Mouse (Mus musculus): ENCODE measurements at regions not wholly inside any gene's neighbourhood (a gene's known extent, or its start where the extent isn't known, plus 50 kb on each side); places are given as distances from the start of the nearest gene placed in this dataset.

DNA sequence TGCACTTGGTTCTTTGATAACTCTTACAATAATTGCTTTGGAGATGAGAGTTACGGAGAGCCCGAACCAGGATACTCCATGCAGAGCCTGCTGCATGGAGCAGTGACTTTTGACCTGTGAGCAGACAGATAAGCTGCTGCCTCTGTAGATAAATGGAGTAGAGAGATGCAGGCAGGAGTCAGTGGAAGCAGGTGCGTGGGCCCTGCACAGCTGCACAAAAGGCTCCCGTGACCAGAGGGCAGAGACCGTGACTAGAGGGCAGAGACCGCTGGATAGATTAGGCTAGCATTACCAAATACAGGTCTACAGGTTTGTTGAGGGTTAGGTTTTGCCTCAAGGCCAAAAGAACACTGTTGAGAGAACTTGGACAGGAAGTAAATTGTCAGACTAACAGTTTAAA, 76.9 kb upstream of the Plekha5 start:
- no peak overlapping the region for H3K27ac ChIP-seq (ENCODE audit: insufficient read depth, low read depth, low read length)
- H3K4me1 ChIP-seq (ENCODE audit: control insufficient read depth, insufficient read depth, low read length): no peaks in the 10 kb centered on the region
- H3K4me3 ChIP-seq (ENCODE audit: insufficient read depth, low read length): no peak overlapping the region
- TF ChIP-seq POLR2A (IDR thresholded peaks at IDR 0.05; ENCODE audit: borderline replicate concordance, low read depth, low read length) (no peak), CTCF (IDR thresholded peaks at IDR 0.05; ENCODE audit: low read depth, low read length) (no peak)

DNA sequence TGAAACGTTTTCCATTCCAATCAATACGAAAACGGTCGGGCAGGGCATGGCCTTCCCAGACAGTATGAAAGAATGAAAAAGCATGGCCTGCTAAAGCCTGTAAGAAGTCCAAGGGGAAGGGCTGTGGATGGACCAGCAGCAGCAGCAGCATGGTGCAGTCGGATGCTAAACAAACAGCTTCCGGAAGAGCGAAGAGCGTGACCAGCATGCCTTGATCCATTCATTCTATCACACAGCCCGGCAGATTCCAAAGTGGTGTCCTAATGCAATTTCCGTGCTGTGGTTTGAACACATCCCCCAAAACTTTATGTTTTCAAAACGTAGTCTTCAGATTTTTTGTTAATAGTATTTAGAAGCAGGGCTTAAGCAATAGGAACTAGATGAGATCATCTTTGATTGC, 80.2 kb upstream of the Plekha5 start:
- Histone ChIP-seq H3K27ac (ENCODE audit: insufficient read depth, low read depth, low read length) (no peak overlapping the region), H3K4me3 (ENCODE audit: insufficient read depth, low read length) (no peak overlapping the region), H3K4me1 (ENCODE audit: control insufficient read depth, insufficient read depth, low read length) (no peaks in the 10 kb centered on the region)
- TF ChIP-seq CTCF (IDR thresholded peaks at IDR 0.05; ENCODE audit: low read depth, low read length) (no peak), POLR2A (IDR thresholded peaks at IDR 0.05; ENCODE audit: borderline replicate concordance, low read depth, low read length) (no peak)

DNA sequence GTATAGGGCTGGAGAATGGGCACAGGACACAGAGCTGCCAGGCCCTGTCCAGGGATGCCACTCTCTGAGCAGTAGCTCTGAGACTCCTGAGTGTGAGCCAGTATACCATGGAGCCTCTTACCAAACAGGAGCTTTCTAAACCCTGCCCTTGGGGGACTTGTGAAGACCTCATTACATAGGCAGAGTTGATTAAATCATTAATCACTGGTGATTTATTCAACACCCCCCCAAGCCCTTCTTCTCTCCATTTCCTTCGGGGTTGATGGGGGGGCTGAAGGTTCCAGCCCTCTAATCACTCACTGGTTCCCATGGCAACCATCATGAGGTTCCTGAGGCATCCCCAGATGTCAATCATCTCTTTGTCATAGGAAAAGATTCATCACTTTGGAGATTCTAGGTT, 81.0 kb upstream of the Plekha5 start:
- Histone ChIP-seq H3K27ac (ENCODE audit: insufficient read depth, low read depth, low read length) (no peak overlapping the region), H3K4me3 (ENCODE audit: insufficient read depth, low read length) (no peak overlapping the region), H3K4me1 (ENCODE audit: control insufficient read depth, insufficient read depth, low read length) (no peaks in the 10 kb centered on the region)
- TF ChIP-seq POLR2A (IDR thresholded peaks at IDR 0.05; ENCODE audit: borderline replicate concordance, low read depth, low read length) (no peak), CTCF (IDR thresholded peaks at IDR 0.05; ENCODE audit: low read depth, low read length) (no peak)

DNA sequence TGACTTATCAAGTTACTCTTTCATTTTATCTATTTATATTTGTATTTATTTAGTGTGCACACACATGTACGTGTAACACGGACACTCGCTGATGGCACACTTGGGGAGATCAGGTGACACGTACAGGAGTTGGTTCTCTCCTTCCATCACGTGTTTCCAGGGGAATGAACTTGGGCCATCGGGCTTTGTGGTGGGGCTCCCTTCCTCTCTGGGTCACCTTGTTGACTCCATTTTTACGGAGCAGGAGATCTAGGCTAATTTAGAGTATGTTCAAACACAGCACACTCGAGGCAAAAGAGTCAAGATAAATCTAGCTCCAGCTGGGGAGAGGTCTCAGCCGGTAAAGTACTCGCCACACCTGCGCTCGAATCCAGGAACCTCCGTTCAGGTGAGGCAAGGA, 84.1 kb upstream of the Plekha5 start:
- H3K27ac ChIP-seq (ENCODE audit: insufficient read depth, low read depth, low read length): no peak overlapping the region
- H3K4me1 ChIP-seq (ENCODE audit: control insufficient read depth, insufficient read depth, low read length): no peaks in the 10 kb centered on the region
- TF ChIP-seq POLR2A (IDR thresholded peaks at IDR 0.05; ENCODE audit: borderline replicate concordance, low read depth, low read length): no peak
- TF ChIP-seq CTCF (IDR thresholded peaks at IDR 0.05; ENCODE audit: low read depth, low read length): no peak
- H3K4me3 ChIP-seq (ENCODE audit: insufficient read depth, low read length): no peak overlapping the region

DNA sequence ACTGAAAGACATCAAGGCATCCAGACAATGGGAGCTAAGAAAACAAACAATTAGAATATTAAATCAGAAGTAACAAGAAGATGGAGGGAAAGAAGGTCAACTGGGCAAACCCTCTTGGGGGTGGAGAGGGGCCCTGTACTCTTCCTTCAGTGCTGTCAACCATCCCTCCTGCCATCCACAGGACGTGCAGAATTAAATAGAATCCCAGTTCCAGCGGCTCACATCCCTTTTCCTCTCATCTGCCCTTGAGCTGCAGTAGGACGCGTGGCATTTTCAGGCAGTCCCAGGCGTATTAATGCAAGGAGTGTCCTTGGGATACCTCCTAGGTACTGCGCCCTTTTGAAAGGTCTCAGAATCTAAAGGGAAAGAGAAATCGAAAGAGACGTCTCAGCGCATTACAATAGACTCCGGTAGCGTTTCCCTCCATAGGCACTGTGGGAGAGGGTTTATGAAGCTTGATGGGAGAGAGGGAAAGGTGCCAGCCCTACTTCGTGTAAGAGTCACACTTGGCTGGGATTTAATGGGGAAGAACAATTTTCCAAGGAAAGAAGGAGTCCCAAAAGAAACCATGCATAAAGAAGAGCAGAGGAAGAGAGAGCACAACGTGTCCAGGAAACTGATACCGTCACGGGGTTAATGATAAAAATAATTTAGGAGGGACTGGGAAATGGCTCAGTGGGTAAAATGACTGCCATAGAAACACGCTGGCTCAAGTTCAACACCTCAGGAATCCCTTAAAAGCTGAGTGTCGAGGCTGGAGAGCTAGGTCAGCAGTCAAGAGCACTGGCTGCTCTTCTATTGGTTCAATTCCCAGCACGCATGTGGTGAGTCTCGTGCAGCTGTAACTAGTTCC, 85.7 kb upstream of the Plekha5 start:
- TF ChIP-seq POLR2A (IDR thresholded peaks at IDR 0.05; ENCODE audit: borderline replicate concordance, low read depth, low read length): no peak
- TF ChIP-seq CTCF (IDR thresholded peaks at IDR 0.05; ENCODE audit: low read depth, low read length): no peak
- H3K4me3 ChIP-seq (ENCODE audit: insufficient read depth, low read length): peak overlapping the region; percentile 17
- no peak overlapping the region for H3K27ac ChIP-seq (ENCODE audit: insufficient read depth, low read depth, low read length)
- no peaks in the 10 kb centered on the region for H3K4me1 ChIP-seq (ENCODE audit: control insufficient read depth, insufficient read depth, low read length)

DNA sequence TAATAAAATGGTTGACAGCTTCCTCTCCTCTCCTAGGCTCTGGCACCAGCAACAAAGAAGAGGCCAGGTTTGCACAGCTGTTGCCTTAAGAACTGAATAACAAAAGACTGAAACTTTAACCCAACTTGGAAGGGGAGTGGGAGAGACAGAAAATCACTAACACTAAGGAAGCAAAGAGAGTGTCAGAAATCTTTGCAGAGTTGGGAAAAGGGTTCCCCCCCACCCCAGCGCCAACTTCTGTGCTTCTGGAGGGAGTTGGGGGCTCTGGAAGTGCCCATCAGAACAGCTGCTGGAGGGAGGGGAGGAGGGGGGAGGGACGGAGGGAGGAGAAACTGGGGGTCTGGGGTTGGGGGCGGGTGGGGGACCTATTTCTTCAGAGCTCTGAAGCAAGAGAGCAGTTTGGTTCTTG, 86.8 kb upstream of the Plekha5 start:
- no peak overlapping the region for H3K27ac ChIP-seq (ENCODE audit: insufficient read depth, low read depth, low read length)

DNA sequence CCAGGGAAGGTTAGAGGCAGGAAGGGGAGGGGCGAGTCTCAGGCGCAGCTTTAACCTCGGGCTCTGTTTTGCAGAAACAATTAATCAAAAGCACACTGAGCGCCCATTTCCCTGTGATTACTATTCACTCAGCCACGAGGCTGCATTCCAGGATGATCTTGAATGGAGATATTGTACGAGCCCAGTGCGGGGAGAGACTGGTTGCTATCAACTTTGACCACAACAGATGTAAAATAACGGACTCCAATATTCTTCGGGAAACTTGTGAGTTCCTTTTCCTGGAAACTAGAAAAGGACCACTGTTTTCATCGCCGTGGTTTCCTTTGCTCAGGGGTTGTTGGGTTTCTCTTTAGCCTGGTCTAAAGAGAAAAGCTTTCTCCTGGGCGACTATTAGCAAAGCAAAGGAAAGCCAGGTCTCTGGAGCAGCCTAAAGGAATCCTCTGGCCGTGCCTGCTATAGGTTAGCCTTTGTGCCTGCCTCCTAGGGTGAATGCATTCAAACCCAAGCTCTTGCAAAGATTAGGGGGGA, 87.4 kb upstream of the Plekha5 start:
- TF ChIP-seq POLR2A (IDR thresholded peaks at IDR 0.05; ENCODE audit: borderline replicate concordance, low read depth, low read length) (no peak), CTCF (IDR thresholded peaks at IDR 0.05; ENCODE audit: low read depth, low read length) (no peak)
- Histone ChIP-seq H3K27ac (ENCODE audit: insufficient read depth, low read depth, low read length) (no peak overlapping the region), H3K4me3 (ENCODE audit: insufficient read depth, low read length) (no peak overlapping the region), H3K4me1 (ENCODE audit: control insufficient read depth, insufficient read depth, low read length) (no peaks in the 10 kb centered on the region)

More for the DNA sequence above, 86.8 kb upstream of the Plekha5 start:
- no peak overlapping the region for H3K4me3 ChIP-seq (ENCODE audit: insufficient read depth, low read length)
- H3K4me1 ChIP-seq (ENCODE audit: control insufficient read depth, insufficient read depth, low read length): no peaks in the 10 kb centered on the region
- TF ChIP-seq CTCF (IDR thresholded peaks at IDR 0.05; ENCODE audit: low read depth, low read length) (no peak), POLR2A (IDR thresholded peaks at IDR 0.05; ENCODE audit: borderline replicate concordance, low read depth, low read length) (no peak)

DNA sequence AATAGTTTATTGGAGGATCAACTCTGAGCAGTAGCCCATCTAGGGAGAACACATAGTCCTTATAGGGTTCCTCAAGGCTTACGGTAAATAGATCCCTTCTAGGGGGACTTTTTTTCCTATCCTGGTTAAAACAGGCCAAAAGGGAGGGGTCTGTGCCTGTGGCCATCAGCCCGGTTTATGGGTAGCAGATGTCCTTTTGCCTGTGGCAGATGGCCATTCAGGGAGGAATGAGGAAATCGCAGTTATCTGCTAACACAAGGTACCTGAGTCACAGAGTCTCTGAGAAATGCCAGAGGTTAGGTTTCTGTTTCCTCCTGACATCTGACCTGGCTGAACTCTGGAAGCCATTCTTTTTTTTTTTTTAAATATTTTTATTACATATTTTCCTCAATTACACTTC, 90.5 kb upstream of the Plekha5 start:
- no peak overlapping the region for H3K4me3 ChIP-seq (ENCODE audit: insufficient read depth, low read length)
- H3K4me1 ChIP-seq (ENCODE audit: control insufficient read depth, insufficient read depth, low read length): no peaks in the 10 kb centered on the region
- TF ChIP-seq POLR2A (IDR thresholded peaks at IDR 0.05; ENCODE audit: borderline replicate concordance, low read depth, low read length) (no peak), CTCF (IDR thresholded peaks at IDR 0.05; ENCODE audit: low read depth, low read length) (no peak)
- H3K27ac ChIP-seq (ENCODE audit: insufficient read depth, low read depth, low read length): no peak overlapping the region

DNA sequence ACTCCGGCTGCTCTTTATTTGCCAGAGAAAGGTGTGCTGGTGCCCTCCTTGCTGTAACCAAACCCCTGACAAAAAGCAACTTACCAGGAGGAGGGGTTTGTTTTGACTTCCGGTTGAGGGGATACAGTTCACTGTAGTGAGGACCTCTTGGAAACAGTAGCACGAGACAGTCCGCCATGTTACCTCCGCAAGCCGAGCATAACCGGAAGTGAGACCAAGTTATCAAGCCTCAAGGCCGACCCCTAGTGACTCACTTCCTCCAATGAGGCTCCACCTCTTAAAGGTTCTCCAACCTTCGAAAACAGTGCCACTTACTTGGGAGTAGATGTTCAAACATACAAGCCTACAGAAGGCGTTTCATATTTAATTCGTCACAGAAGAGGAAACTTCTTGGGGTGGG, 115.2 kb upstream of the Plekha5 start:
- H3K27ac ChIP-seq (ENCODE audit: insufficient read depth, low read depth, low read length): no peak overlapping the region
- H3K4me3 ChIP-seq (ENCODE audit: insufficient read depth, low read length): no peak overlapping the region
- TF ChIP-seq POLR2A (IDR thresholded peaks at IDR 0.05; ENCODE audit: borderline replicate concordance, low read depth, low read length) (no peak), CTCF (IDR thresholded peaks at IDR 0.05; ENCODE audit: low read depth, low read length) (no peak)
- H3K4me1 ChIP-seq (ENCODE audit: control insufficient read depth, insufficient read depth, low read length): no peaks in the 10 kb centered on the region

DNA sequence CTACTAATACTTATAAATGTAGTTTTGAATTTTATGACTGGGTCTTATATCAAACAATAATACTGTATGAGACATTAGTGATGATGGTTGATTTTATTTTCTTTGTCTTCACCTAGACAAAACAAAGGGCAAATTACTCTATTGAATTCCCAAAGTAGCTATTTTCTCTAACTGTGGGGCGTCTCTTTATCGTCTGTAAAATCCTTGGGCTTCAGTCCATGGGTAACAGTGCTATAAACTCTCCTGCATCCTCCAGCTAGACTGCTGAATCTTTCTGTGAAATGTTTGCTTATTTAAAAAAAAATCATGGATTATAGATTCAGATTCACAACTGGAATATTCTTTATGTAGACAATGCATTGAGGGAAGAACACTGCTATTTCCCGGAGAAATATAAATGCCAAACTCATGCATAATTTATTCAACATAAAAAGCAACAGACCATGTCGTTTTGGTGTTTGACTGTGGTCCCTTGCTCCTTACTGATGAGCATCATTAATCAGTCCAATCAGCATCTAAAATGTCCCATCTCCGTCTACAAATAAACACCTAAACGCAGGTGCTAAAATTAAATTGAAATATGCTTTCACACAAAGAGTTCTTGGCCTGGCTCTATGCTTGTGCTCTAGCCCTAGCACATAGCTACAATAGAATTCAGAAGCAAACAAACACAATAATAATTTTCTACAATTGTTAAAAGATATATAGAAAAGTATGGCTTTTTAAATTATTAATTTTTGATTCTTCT, 116.9 kb upstream of the Plekha5 start:
- no peak overlapping the region for H3K27ac ChIP-seq (ENCODE audit: insufficient read depth, low read depth, low read length)
- H3K4me3 ChIP-seq (ENCODE audit: insufficient read depth, low read length): no peak overlapping the region
- no peak for TF ChIP-seq POLR2A (IDR thresholded peaks at IDR 0.05; ENCODE audit: borderline replicate concordance, low read depth, low read length)
- no peak for TF ChIP-seq CTCF (IDR thresholded peaks at IDR 0.05; ENCODE audit: low read depth, low read length)
- no peaks in the 10 kb centered on the region for H3K4me1 ChIP-seq (ENCODE audit: control insufficient read depth, insufficient read depth, low read length)

All from bone marrow macrophage, adult 2 months (primary cell).